Mouse (Mus musculus) liver, embryonic 14.5 days (tissue): ENCODE results near the gene Prkcb.
"Not testable (repeated sequence)": the region's sequence is repeated elsewhere in the genome, so short reads cannot be mapped to it uniquely, and the experiment has no call there.

Source experiments
- CTCF ChIP-seq: IDR thresholded peaks from 2 replicates; pipeline ENCODE4 v1.5.1; 2016; ENCODE audit warnings: antibody characterized with exemption, low read depth, control low read depth
- EP300 ChIP-seq: IDR thresholded peaks from 2 replicates; pipeline ENCODE4 v1.6.1; 2016; ENCODE audit warnings: antibody characterized with exemption, low read depth

DNA sequence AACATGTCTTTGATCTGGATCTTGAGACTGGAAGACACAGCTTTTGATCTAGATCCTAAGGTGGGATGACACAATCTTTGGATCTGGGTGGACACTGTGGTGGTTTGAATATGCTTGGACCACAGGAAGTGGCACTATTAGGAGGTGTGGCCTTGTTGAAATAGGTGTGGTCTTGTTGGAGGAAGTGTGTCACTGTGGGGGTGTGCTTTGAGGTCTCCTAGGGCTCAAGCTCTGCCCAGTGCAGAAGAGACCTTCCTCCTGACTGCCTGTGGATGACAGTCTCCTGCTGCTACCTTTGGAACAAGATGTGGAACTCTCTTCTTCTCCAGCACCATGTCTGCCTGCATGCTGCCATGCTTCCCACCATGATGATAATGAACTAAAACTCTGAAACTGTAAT, 45.8 kb upstream of the Prkcb start:
- not testable (repeated sequence) for TF ChIP-seq CTCF, EP300
